Mouse (Mus musculus): ENCODE results near the gene Trp53bp2. TPM values are rescaled to one million over a fixed set of nuclear protein-coding genes. Genes with fewer than 3 reads are reported as not detected.

Trp53bp2 gene
- total and polyA plus RNA-seq, 3 experiments = 7.6 to 20.5 (median 16.7) TPM

DNA sequence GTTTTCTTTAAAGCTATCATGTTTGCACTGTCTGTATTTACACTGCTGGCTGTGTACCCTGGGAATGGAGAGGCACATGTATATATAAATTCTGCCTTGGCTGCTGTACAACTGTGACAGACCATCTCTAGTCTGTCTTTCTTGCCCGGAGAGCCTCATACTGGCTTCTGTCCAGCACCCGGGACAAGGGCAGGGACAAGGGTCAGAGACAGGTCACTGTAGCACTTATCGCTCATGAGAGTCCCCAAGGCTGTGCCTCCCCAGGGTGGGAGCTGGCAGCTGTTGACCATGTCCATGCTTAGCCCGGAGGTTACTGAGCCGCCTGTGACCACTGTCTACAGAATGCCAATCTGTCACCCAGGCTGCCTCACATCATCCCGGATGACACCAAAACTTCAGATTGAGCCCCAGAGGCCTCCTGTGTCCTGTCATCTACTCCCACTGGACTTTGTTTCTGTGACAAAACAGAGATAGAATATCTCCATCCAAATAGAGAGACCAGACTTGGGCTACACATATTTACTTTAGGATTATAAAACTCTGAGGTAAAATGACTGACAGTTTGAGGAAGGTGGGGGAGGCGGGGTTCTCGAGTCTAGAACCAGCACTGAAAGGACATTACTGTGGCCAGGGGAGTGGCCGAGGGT is 90.6 kb downstream of the Trp53bp2 start:
- Histone ChIP-seq H3K27me3 (ENCODE audit: insufficient read depth, low read length) (peaks cover 3% of the 10 kb centered on the region; the same call in 1 of the 2 replicates), H3K4me3 (ENCODE audit: low read depth, low read length) (no peak overlapping the region), H3K9me3 (replicated peaks) (no peaks in the 10 kb centered on the region), H3K36me3 (replicated peaks) (no peaks in the 10 kb centered on the region), H3K4me1 (ENCODE audit: insufficient read depth, low read depth, low read length) (no peaks in the 10 kb centered on the region)
- ATAC-seq (ENCODE audit: extremely low read depth, insufficient number of reproducible peaks, low FRiP score, poor library complexity, severe bottlenecking) (no peak), DNase-seq (ENCODE audit: low spot score) (no peak)
- TF ChIP-seq GATA2 (IDR thresholded peaks at IDR 0.05; ENCODE audit: borderline replicate concordance, low read depth, low read length) = no peak

DNA sequence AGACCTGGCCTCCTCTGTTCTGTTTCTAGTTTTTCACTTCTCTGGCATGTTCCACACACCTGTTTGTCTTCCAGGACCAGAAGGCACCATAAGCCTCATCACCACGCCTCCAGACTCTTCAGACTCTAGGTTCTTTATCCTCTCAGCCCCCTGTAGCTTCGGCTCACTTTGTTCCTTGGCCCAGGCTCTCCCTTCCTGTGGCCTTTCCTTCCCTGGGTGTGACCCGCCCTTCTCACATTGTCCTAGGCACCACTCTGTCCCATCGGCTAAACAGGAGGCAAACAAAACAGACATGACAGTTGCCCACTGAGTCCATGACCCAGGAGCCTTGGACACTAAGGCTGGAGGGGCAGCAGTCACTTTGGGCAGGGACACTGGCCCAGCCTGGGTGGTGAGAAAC is 91.3 kb downstream of the Trp53bp2 start:
- TF ChIP-seq POLR2AphosphoS5 (IDR thresholded peaks at IDR 0.05; ENCODE audit: insufficient replicate concordance, low read depth, low read length) (no peak), TAL1 (conservative IDR thresholded peaks at IDR 0.05; ENCODE audit: low read depth, low read length) (no peak), GATA2 (IDR thresholded peaks at IDR 0.05; ENCODE audit: borderline replicate concordance, low read depth, low read length) (no peak)
- Histone ChIP-seq H3K4me1 (ENCODE audit: insufficient read depth, low read depth, low read length) (no peaks in the 10 kb centered on the region), H3K9me3 (replicated peaks) (no peaks in the 10 kb centered on the region), H3K27me3 (ENCODE audit: insufficient read depth, low read length) (peaks cover 3% of the 10 kb centered on the region; the same call in 1 of the 2 replicates), H3K4me3 (ENCODE audit: low read depth, low read length) (no peak overlapping the region), H3K36me3 (replicated peaks) (no peaks in the 10 kb centered on the region)
- DNase-seq (ENCODE audit: low spot score) = no peak
- no peak for ATAC-seq (ENCODE audit: extremely low read depth, insufficient number of reproducible peaks, low FRiP score, poor library complexity, severe bottlenecking)

DNA sequence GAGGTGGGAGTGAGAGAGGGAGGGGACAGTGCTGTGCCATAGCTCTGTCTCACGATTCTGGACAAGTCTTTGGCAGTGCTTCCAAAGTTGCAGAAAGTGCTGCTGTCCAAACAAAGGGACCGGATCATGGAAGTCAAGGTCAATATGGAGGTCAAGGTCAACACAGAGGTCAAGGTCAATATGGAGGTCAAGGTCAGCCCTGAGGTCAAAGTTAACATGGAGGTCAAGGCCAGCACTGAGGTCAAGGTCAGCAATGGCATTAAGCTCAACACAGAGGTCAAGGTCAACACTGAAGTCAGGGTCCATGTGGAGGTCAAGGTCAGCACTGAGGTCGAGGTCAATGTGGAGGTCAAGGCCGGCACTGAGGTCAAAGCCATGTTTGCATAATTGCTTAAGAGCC is 91.9 kb downstream of the Trp53bp2 start:
- peaks cover 3% of the 10 kb centered on the region; the same call in 1 of the 2 replicates for H3K27me3 ChIP-seq (ENCODE audit: insufficient read depth, low read length)
- H3K4me1 ChIP-seq (ENCODE audit: insufficient read depth, low read depth, low read length) = no peaks in the 10 kb centered on the region
- H3K4me3 ChIP-seq (ENCODE audit: low read depth, low read length) = no peak overlapping the region
- ATAC-seq (ENCODE audit: extremely low read depth, insufficient number of reproducible peaks, low FRiP score, poor library complexity, severe bottlenecking) (no peak), DNase-seq (ENCODE audit: low spot score) (no peak)
- no peaks in the 10 kb centered on the region for H3K9me3 ChIP-seq (replicated peaks)
- H3K36me3 ChIP-seq (replicated peaks) = no peaks in the 10 kb centered on the region
- no peak for TF ChIP-seq TAL1 (conservative IDR thresholded peaks at IDR 0.05; ENCODE audit: low read depth, low read length)
- TF ChIP-seq POLR2AphosphoS5 (IDR thresholded peaks at IDR 0.05; ENCODE audit: insufficient replicate concordance, low read depth, low read length) = no peak
- TF ChIP-seq CTCF (IDR thresholded peaks at IDR 0.05; ENCODE audit: low read depth, low read length) = no peak
- no peak for TF ChIP-seq GATA1 (IDR thresholded peaks at IDR 0.05; ENCODE audit: borderline replicate concordance, low read length)
- no peak for TF ChIP-seq GATA2 (IDR thresholded peaks at IDR 0.05; ENCODE audit: borderline replicate concordance, low read depth, low read length)

DNA sequence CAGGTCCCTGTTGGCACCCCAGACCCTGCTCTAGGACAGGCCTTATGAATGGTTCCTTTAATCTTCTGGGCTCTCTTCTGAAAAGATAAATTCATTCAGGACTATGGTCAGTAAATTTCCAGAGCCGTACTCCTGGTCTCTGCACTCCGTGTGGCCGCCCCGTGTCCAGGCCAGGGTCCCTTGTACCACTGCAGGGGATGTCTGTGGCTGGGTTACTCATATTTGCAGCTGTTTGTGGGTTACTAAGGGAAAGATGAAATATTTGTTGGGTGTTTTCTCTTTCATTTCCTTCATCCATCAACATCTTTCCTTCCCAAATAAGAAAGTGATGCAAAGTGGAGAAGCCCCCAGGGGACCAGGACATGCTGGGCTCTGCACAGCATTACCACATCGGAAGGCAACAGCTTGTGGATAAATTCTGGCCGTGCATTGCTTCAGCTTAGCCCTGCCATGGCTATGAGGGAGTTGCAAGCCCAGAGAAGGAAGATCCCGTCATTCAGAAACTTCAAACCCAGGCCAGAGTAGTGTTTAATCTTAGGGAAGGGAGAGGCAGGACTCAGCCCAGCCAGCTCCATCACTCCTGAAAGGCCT is 92.9 kb downstream of the Trp53bp2 start:
- H3K9me3 ChIP-seq (replicated peaks) = no peaks in the 10 kb centered on the region
- H3K27me3 ChIP-seq (ENCODE audit: insufficient read depth, low read length) = peaks cover 3% of the 10 kb centered on the region; the same call in 1 of the 2 replicates
- H3K36me3 ChIP-seq (replicated peaks) = no peaks in the 10 kb centered on the region
- DNase-seq (ENCODE audit: low spot score) (no peak), ATAC-seq (ENCODE audit: extremely low read depth, insufficient number of reproducible peaks, low FRiP score, poor library complexity, severe bottlenecking) (no peak)
- no peak for TF ChIP-seq POLR2AphosphoS5 (IDR thresholded peaks at IDR 0.05; ENCODE audit: insufficient replicate concordance, low read depth, low read length)
- TF ChIP-seq GATA1 (IDR thresholded peaks at IDR 0.05; ENCODE audit: borderline replicate concordance, low read length) = no peak
- no peak for TF ChIP-seq CTCF (IDR thresholded peaks at IDR 0.05; ENCODE audit: low read depth, low read length)
- TF ChIP-seq GATA2 (IDR thresholded peaks at IDR 0.05; ENCODE audit: borderline replicate concordance, low read depth, low read length) = no peak
- H3K4me1 ChIP-seq (ENCODE audit: insufficient read depth, low read depth, low read length) = no peaks in the 10 kb centered on the region
- H3K4me3 ChIP-seq (ENCODE audit: low read depth, low read length) = no peak overlapping the region

DNA sequence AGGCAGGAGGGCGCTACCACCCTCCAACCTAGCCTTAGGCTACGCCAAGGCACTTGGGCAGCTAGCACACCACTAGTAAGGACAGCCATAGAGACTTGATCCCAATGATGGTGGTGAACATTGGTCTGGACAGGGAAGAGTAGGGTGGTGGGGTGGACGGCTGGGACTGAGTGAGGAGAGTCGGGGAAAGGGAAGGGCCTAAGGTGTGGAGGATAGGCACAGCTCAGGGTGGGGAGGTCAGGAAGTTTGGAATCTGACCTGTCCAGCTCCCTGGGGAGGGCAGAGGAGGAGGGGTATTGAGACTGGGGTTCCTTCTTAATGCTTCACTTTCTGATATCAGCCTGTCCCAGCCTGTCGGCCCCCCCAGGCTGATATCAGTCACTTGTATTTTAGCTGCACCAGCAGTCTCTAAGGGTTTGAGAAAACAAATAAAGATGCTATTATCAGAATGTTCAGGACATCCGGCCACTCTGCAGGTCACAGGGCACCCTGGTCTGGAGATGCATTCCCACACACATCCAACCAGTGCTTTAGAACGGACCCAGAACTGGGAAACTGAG is 93.6 kb downstream of the Trp53bp2 start:
- H3K4me3 ChIP-seq (ENCODE audit: low read depth, low read length) = no peak overlapping the region
- H3K4me1 ChIP-seq (ENCODE audit: insufficient read depth, low read depth, low read length) = no peaks in the 10 kb centered on the region
- H3K9me3 ChIP-seq (replicated peaks) = no peaks in the 10 kb centered on the region
- DNase-seq (ENCODE audit: low spot score) (no peak), ATAC-seq (ENCODE audit: extremely low read depth, insufficient number of reproducible peaks, low FRiP score, poor library complexity, severe bottlenecking) (no peak)
- TF ChIP-seq GATA1 (IDR thresholded peaks at IDR 0.05; ENCODE audit: borderline replicate concordance, low read length) (no peak), POLR2AphosphoS5 (IDR thresholded peaks at IDR 0.05; ENCODE audit: insufficient replicate concordance, low read depth, low read length) (no peak), CTCF (IDR thresholded peaks at IDR 0.05; ENCODE audit: low read depth, low read length) (no peak), TAL1 (conservative IDR thresholded peaks at IDR 0.05; ENCODE audit: low read depth, low read length) (no peak)
- H3K27me3 ChIP-seq (ENCODE audit: insufficient read depth, low read length) = peaks cover 3% of the 10 kb centered on the region; the same call in 1 of the 2 replicates
- H3K36me3 ChIP-seq (replicated peaks) = no peaks in the 10 kb centered on the region

DNA sequence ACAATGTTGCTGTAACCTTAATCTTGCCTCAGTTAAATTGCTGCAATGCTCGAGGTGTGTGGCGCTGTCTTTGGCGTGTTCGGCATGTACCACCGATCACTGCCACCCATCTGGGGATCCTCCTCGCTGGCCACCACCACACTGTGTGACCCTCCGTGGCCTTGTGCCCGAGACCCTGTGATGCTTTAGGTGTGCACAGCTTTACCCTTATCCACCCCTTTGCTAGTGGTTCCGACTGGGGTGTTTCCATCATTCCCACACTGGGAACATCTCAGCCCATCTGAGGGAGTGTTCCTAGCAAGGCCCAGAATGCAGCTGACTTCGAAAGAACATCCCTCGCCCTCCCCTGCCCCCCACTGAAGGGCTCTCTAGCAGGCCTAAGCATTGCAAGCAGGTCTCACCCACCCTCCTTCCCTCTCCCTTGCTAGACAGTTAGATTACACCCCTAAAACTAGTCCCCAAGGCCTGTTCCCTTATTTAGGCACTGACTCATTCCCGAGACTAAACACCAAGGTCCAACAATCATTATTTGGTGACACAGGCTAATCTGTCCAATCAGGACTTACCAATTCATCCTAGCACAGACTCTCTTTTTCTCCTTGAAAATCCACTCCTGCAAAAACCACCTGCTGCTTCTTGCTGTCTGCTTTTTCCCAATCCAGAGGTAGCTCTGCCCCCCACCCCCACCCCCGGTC is 94.4 kb downstream of the Trp53bp2 start:
- H3K4me3 ChIP-seq (ENCODE audit: low read depth, low read length) = no peak overlapping the region
- H3K27me3 ChIP-seq (ENCODE audit: insufficient read depth, low read length) = peaks cover 3% of the 10 kb centered on the region; the same call in 1 of the 2 replicates
- no peaks in the 10 kb centered on the region for H3K9me3 ChIP-seq (replicated peaks)
- ATAC-seq (ENCODE audit: extremely low read depth, insufficient number of reproducible peaks, low FRiP score, poor library complexity, severe bottlenecking) (no peak), DNase-seq (ENCODE audit: low spot score) (no peak)
- no peak for TF ChIP-seq GATA2 (IDR thresholded peaks at IDR 0.05; ENCODE audit: borderline replicate concordance, low read depth, low read length)
- no peak for TF ChIP-seq GATA1 (IDR thresholded peaks at IDR 0.05; ENCODE audit: borderline replicate concordance, low read length)
- TF ChIP-seq CTCF (IDR thresholded peaks at IDR 0.05; ENCODE audit: low read depth, low read length) = no peak
- TF ChIP-seq TAL1 (conservative IDR thresholded peaks at IDR 0.05; ENCODE audit: low read depth, low read length) = no peak
- TF ChIP-seq POLR2AphosphoS5 (IDR thresholded peaks at IDR 0.05; ENCODE audit: insufficient replicate concordance, low read depth, low read length) = no peak
- no peaks in the 10 kb centered on the region for H3K36me3 ChIP-seq (replicated peaks)
- H3K4me1 ChIP-seq (ENCODE audit: insufficient read depth, low read depth, low read length) = no peaks in the 10 kb centered on the region

All from G1E (cell line).